Mouse (Mus musculus): ENCODE data around the gene Zfp541. TPM values are rescaled to one million over a fixed set of nuclear protein-coding genes. Genes with fewer than 3 reads are reported as not detected.

The Zfp541 gene
- total and polyA plus RNA-seq, 3 experiments: 0.01 TPM; not detected in 2

- Histone ChIP-seq H3K4me3 (ENCODE audit: control insufficient read depth in 1 of 2, insufficient read depth in 1 of 2, low read depth in 2 of 2, low read length in 2 of 2) (no peak overlapping the region), H3K9ac (ENCODE audit: control insufficient read depth, low read depth, low read length, poor library complexity, severe bottlenecking) (no peak overlapping the region), H3K9me3 (replicated peaks; ENCODE audit: insufficient read depth, low read length) (no peaks in the 10 kb centered on the region), H3K79me2 (ENCODE audit: control insufficient read depth, insufficient read depth, low read length, poor library complexity) (no peaks in the 10 kb centered on the region), H3K27ac (ENCODE audit: control insufficient read depth, low read depth, low read length) (no peak overlapping the region), H3K4me1 (ENCODE audit: control insufficient read depth in 1 of 2, insufficient read depth in 2 of 2, low read length in 2 of 2) (peaks cover 0 to 14% of the 10 kb centered on the region in 2 experiments; a peak in 2 of 4 replicates), H3K36me3 (ENCODE audit: control insufficient read depth in 1 of 2, insufficient read depth in 2 of 2, low read length in 2 of 2) (no peaks in the 10 kb centered on the region), H3K27me3 (ENCODE audit: control insufficient read depth in 1 of 2, insufficient read depth in 2 of 2, low read length in 2 of 2) (no peaks in the 10 kb centered on the region)
- TF ChIP-seq E2F4 (IDR thresholded peaks at IDR 0.05; ENCODE audit: borderline replicate concordance, low read depth, low read length) (no peak), BHLHE40 (IDR thresholded peaks at IDR 0.05; ENCODE audit: borderline replicate concordance, low read depth, low read length) (no peak), SMC3 (IDR thresholded peaks at IDR 0.05; ENCODE audit: low read depth, low read length) (no peak), POLR2AphosphoS2 (IDR thresholded peaks at IDR 0.05; ENCODE audit: low read length) (no peak), NRF1 (IDR thresholded peaks at IDR 0.05; ENCODE audit: insufficient read depth, low read depth, low read length, poor library complexity, severe bottlenecking) (no peak), POLR2A (IDR thresholded peaks at IDR 0.05; ENCODE audit: control insufficient read depth in 1 of 2, insufficient read depth in 1 of 2, low read depth in 1 of 2, low read length in 2 of 2, poor library complexity in 1 of 2) (no peak), RCOR1 (IDR thresholded peaks at IDR 0.05; ENCODE audit: low read depth, low read length) (no peak), POLR2AphosphoS5 (IDR thresholded peaks at IDR 0.05; ENCODE audit: borderline replicate concordance, low read depth, low read length) (no peak), MAZ (IDR thresholded peaks at IDR 0.05; ENCODE audit: low read depth, low read length) (no peak), ZC3H11A (IDR thresholded peaks at IDR 0.05; ENCODE audit: low read depth, low read length) (no peak), MYC (IDR thresholded peaks at IDR 0.05; ENCODE audit: low read depth, low read length) (no peak), ZKSCAN1 (IDR thresholded peaks at IDR 0.05; ENCODE audit: low read depth, low read length) (no peak), ZNF384 (IDR thresholded peaks at IDR 0.05; ENCODE audit: low read depth, low read length) (no peak), HCFC1 (IDR thresholded peaks at IDR 0.05; ENCODE audit: low read depth, low read length) (no peak), KAT2A (conservative IDR thresholded peaks at IDR 0.05; ENCODE audit: low read depth, low read length) (no peak), CHD2 (IDR thresholded peaks at IDR 0.05; ENCODE audit: low read length) (no peak), USF1 (IDR thresholded peaks at IDR 0.05; ENCODE audit: low read depth, low read length) (no peak)
- DNase-seq (ENCODE audit: low read depth, low spot score): peak; percentile 28
These were observed 70.6 kb downstream of the Zfp541 start for GRCm38 (mm10) chr7:16132161-16132581.

GRCm38 (mm10) chr7:16132926-16133325 is 71.3 kb downstream of the Zfp541 start:
- peaks cover 0 to 14% of the 10 kb centered on the region in 2 experiments; a peak in 2 of 4 replicates for H3K4me1 ChIP-seq (ENCODE audit: control insufficient read depth in 1 of 2, insufficient read depth in 2 of 2, low read length in 2 of 2)
- 0 out of 4 replicates have a peak, but pooled peaks cover 0 to under 1% of the 10 kb centered on the region in 2 experiments for H3K27me3 ChIP-seq (ENCODE audit: control insufficient read depth in 1 of 2, insufficient read depth in 2 of 2, low read length in 2 of 2)
- no peaks in the 10 kb centered on the region for H3K79me2 ChIP-seq (ENCODE audit: control insufficient read depth, insufficient read depth, low read length, poor library complexity)
- H3K36me3 ChIP-seq (ENCODE audit: control insufficient read depth in 1 of 2, insufficient read depth in 2 of 2, low read length in 2 of 2): no peaks in the 10 kb centered on the region
- no peaks in the 10 kb centered on the region for H3K9me3 ChIP-seq (replicated peaks; ENCODE audit: insufficient read depth, low read length)
- no peak overlapping the region for H3K9ac ChIP-seq (ENCODE audit: control insufficient read depth, low read depth, low read length, poor library complexity, severe bottlenecking)
- no peak for TF ChIP-seq GABPA (IDR thresholded peaks at IDR 0.05; ENCODE audit: low read depth, low read length)
- no peak for TF ChIP-seq MXI1 (IDR thresholded peaks at IDR 0.05; ENCODE audit: low read depth, low read length)
- TF ChIP-seq MAX (IDR thresholded peaks at IDR 0.05; ENCODE audit: low read length): no peak
- no peak for TF ChIP-seq POLR2AphosphoS2 (IDR thresholded peaks at IDR 0.05; ENCODE audit: low read length)
- TF ChIP-seq NELFE (IDR thresholded peaks at IDR 0.05; ENCODE audit: low read depth, low read length): no peak
- TF ChIP-seq USF1 (IDR thresholded peaks at IDR 0.05; ENCODE audit: low read depth, low read length): no peak
- TF ChIP-seq MAFK (IDR thresholded peaks at IDR 0.05; ENCODE audit: borderline replicate concordance, low read depth, low read length): no peak
- no peak for TF ChIP-seq ETS1 (IDR thresholded peaks at IDR 0.05; ENCODE audit: low read depth, low read length)
- TF ChIP-seq MAZ (IDR thresholded peaks at IDR 0.05; ENCODE audit: low read depth, low read length): no peak
- TF ChIP-seq TAL1 (IDR thresholded peaks at IDR 0.05; ENCODE audit: low read length): no peak
- no peak for TF ChIP-seq CHD2 (IDR thresholded peaks at IDR 0.05; ENCODE audit: low read length)
- no peak for TF ChIP-seq KAT2A (conservative IDR thresholded peaks at IDR 0.05; ENCODE audit: low read depth, low read length)
- no peak overlapping the region for H3K4me3 ChIP-seq (ENCODE audit: control insufficient read depth in 1 of 2, insufficient read depth in 1 of 2, low read depth in 2 of 2, low read length in 2 of 2)
- no peak overlapping the region for H3K27ac ChIP-seq (ENCODE audit: control insufficient read depth, low read depth, low read length)
- no peak for DNase-seq (ENCODE audit: low read depth, low spot score)
